Mouse (Mus musculus): ENCODE results near the gene Zbtb42. TPM values are rescaled to one million over a fixed set of nuclear protein-coding genes. Genes with fewer than 3 reads are reported as not detected.

Gene Zbtb42
- polyA plus RNA-seq, 1 experiment from 2014 or later: 1.8 TPM

GRCm38 (mm10) chr12:112721424-112722239, 43.0 kb downstream of the Zbtb42 start:
- Histone ChIP-seq H3K9me3 (replicated peaks) (no peaks in the 10 kb centered on the region), H3K9ac (replicated peaks) (peak overlapping the region; percentile 88), H3K36me3 (no peaks in the 10 kb centered on the region; the same call in 1 of the 2 replicates), H3K27ac (replicated peaks) (peak overlapping the region; percentile 75), H3K4me3 (replicated peaks) (peak overlapping the region; percentile 88), H3K4me2 (peak overlapping the region; percentile 89), H3K4me1 (peaks cover 48% of the 10 kb centered on the region), H3K27me3 (replicated peaks) (peaks cover 9% of the 10 kb centered on the region)
- WGBS: 2% methylated on average over 59 of the region's 69 CpGs
- peak; percentile 67 for ATAC-seq (ENCODE audit: low FRiP score)

- peaks cover 9% of the 10 kb centered on the region for H3K27me3 ChIP-seq (replicated peaks)
- H3K4me2 ChIP-seq: peak overlapping the region; percentile 89
- peak; percentile 58 for ATAC-seq (ENCODE audit: low FRiP score)
- WGBS: under 1% methylated on average over 60 of the region's 75 CpGs
- H3K27ac ChIP-seq (replicated peaks): peak overlapping the region; percentile 75
- H3K4me1 ChIP-seq: peaks cover 53% of the 10 kb centered on the region
- no peaks in the 10 kb centered on the region; the same call in 1 of the 2 replicates for H3K36me3 ChIP-seq
- peak overlapping the region; percentile 88 for H3K4me3 ChIP-seq (replicated peaks)
- peak overlapping the region; percentile 88 for H3K9ac ChIP-seq (replicated peaks)
- no peaks in the 10 kb centered on the region for H3K9me3 ChIP-seq (replicated peaks)
These were observed 43.8 kb downstream of the Zbtb42 start for GRCm38 (mm10) chr12:112722240-112723027.

DNA sequence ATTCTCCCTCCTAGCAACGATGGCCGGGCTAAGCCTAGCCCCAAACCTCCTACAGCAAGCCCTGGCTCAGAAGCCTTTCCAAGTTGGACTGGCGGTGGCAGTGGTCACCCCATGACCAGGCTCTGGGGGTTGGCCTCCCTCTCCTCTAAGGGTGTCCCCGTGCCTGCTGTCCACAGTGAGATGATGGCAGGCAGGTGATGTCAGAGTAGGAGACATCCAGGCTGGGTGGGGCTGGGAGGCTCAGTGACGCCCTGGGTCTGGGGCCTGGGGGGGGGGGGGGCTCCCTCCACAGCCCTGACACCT, 44.4 kb downstream of the Zbtb42 start:
- Histone ChIP-seq H3K9ac (replicated peaks) (peak overlapping the region; percentile 88), H3K4me2 (peak overlapping the region; percentile 89), H3K27ac (replicated peaks) (peak overlapping the region; percentile 75; the same call in 1 of the 2 replicates), H3K36me3 (peaks cover 4% of the 10 kb centered on the region; the same call in 1 of the 2 replicates), H3K4me1 (peaks cover 54% of the 10 kb centered on the region), H3K27me3 (replicated peaks) (peaks cover 9% of the 10 kb centered on the region), H3K9me3 (replicated peaks) (no peaks in the 10 kb centered on the region), H3K4me3 (replicated peaks) (peak overlapping the region; percentile 88)
- peak; percentile 13 for ATAC-seq (ENCODE audit: low FRiP score)
- 16% methylated on average over 5 of the region's 5 CpGs for WGBS

DNA sequence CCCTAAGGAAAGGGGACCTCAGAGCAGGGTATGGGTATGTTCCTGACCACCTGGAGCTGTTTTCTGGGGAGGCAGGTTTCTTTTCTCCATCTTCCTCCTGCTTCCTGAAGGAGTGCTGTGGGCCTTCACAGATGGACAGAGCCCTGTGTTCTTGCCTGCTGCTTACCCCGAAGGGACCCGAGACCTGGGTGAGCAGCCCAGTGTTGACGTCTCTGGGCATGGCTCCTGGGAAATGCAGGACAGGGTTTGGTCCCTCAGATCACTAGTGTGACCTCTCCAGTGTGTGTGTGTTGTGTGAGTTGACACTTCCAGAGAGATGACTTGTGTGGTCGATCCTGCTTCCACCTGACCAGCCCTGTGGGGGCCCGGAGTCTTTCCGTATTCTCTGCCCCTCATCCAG, 44.8 kb downstream of the Zbtb42 start:
- Histone ChIP-seq H3K4me3 (replicated peaks) (peak overlapping the region; percentile 88), H3K27me3 (replicated peaks) (peaks cover 9% of the 10 kb centered on the region), H3K27ac (replicated peaks) (0 out of 2 replicates have a peak overlapping the region, but pooled peaks have one; percentile 75), H3K9ac (replicated peaks) (peak overlapping the region; percentile 88), H3K36me3 (peaks cover 4% of the 10 kb centered on the region; the same call in 1 of the 2 replicates), H3K4me1 (peaks cover 54% of the 10 kb centered on the region), H3K9me3 (replicated peaks) (no peaks in the 10 kb centered on the region), H3K4me2 (peak overlapping the region; percentile 89)
- 92% methylated on average over 6 of the region's 6 CpGs for WGBS
- ATAC-seq (ENCODE audit: low FRiP score): no peak

- WGBS: 78% methylated on average over 11 of the region's 11 CpGs
- no peaks in the 10 kb centered on the region for H3K9me3 ChIP-seq (replicated peaks)
- peaks cover 9% of the 10 kb centered on the region for H3K27me3 ChIP-seq (replicated peaks)
- H3K4me2 ChIP-seq: peak overlapping the region; percentile 3; the same call in 1 of the 2 replicates
- peaks cover 4% of the 10 kb centered on the region; the same call in 1 of the 2 replicates for H3K36me3 ChIP-seq
- no peak overlapping the region for H3K27ac ChIP-seq (replicated peaks)
- no peak overlapping the region; the same call in 1 of the 2 replicates for H3K4me3 ChIP-seq (replicated peaks)
- no peak overlapping the region for H3K9ac ChIP-seq (replicated peaks)
- H3K4me1 ChIP-seq: peaks cover 54% of the 10 kb centered on the region
- ATAC-seq (ENCODE audit: low FRiP score): no peak
These were observed 45.6 kb downstream of the Zbtb42 start for GRCm38 (mm10) chr12:112724077-112724805.

DNA sequence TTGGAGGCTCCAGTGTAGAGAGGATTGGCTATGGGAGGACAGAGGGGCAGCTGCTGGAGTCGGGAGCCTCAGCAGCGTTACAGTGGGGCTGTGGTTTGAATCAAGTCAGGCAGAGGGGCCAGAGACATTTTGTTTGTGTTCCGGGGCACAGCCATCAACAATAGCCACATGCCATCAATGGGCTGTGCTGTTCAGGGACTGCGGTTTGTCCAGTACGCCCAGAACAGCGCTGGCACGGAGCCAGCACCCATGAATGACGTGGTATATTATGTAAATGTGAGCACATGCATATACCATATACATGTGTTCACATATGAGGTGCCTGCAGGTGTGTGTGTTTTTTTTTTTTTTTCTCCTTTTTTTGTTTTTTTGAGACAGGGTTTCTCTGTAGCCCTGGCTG, 49.2 kb downstream of the Zbtb42 start:
- 60% methylated on average over 8 of the region's 8 CpGs for WGBS
- peaks cover 39% of the 10 kb centered on the region for H3K4me1 ChIP-seq
- H3K4me2 ChIP-seq: no peak overlapping the region
- H3K4me3 ChIP-seq (replicated peaks): no peak overlapping the region
- H3K27ac ChIP-seq (replicated peaks): no peak overlapping the region
- H3K9ac ChIP-seq (replicated peaks): no peak overlapping the region
- no peaks in the 10 kb centered on the region for H3K9me3 ChIP-seq (replicated peaks)
- no peak for ATAC-seq (ENCODE audit: low FRiP score)
- no peaks in the 10 kb centered on the region for H3K27me3 ChIP-seq (replicated peaks)
- peaks cover 23% of the 10 kb centered on the region for H3K36me3 ChIP-seq

- WGBS: 89% methylated on average over 14 of the region's 14 CpGs
- Histone ChIP-seq H3K4me3 (replicated peaks) (no peak overlapping the region), H3K4me1 (peaks cover 11% of the 10 kb centered on the region), H3K36me3 (peaks cover 53% of the 10 kb centered on the region), H3K4me2 (no peak overlapping the region), H3K9me3 (replicated peaks) (no peaks in the 10 kb centered on the region), H3K27me3 (replicated peaks) (no peaks in the 10 kb centered on the region), H3K9ac (replicated peaks) (no peak overlapping the region), H3K27ac (replicated peaks) (no peak overlapping the region)
- no peak for ATAC-seq (ENCODE audit: low FRiP score)
These were observed 52.2 kb downstream of the Zbtb42 start for GRCm38 (mm10) chr12:112730808-112731207.

Small RNA genes lying within 50 kb of the gene (microRNA-seq; reads per million reads assigned to microRNA genes)
- not detected for gene Mir6939

Other genes with a start within 250 kb of the Zbtb42 start
- 0.06 and 0.20 TPM in 2 replicates for gene A530016L24Rik, start 189.4 kb upstream of the Zbtb42 start, polyA plus RNA-seq (2015; fragmentation: Nextera tagmentation; extraction: Ambion mirVana)
- 69.0 and 84.0 TPM in 2 replicates for gene Tmem179, start 162.1 kb upstream of the Zbtb42 start, polyA plus RNA-seq (2015; fragmentation: Nextera tagmentation; extraction: Ambion mirVana)
- gene Inf2, start 90.0 kb upstream of the Zbtb42 start, polyA plus RNA-seq (2015; fragmentation: Nextera tagmentation; extraction: Ambion mirVana): 1.7 and 2.5 TPM in 2 replicates
- gene Adssl1, start 58.8 kb upstream of the Zbtb42 start, polyA plus RNA-seq (2015; fragmentation: Nextera tagmentation; extraction: Ambion mirVana): 7.6 and 8.6 TPM in 2 replicates
- gene Siva1, start 34.1 kb upstream of the Zbtb42 start, polyA plus RNA-seq (2015; fragmentation: Nextera tagmentation; extraction: Ambion mirVana): 48.0 and 96.7 TPM in 2 replicates
- gene Akt1, start 3.9 kb upstream of the Zbtb42 start, polyA plus RNA-seq (2015; fragmentation: Nextera tagmentation; extraction: Ambion mirVana): 70.5 and 120 TPM in 2 replicates
- gene Cep170b, start 41.6 kb downstream of the Zbtb42 start, polyA plus RNA-seq (2015; fragmentation: Nextera tagmentation; extraction: Ambion mirVana): 34.7 and 43.3 TPM in 2 replicates
- gene Pld4, start 81.8 kb downstream of the Zbtb42 start, polyA plus RNA-seq (2015; fragmentation: Nextera tagmentation; extraction: Ambion mirVana): 8.4 and 42.0 TPM in 2 replicates
- 4.5 and 5.7 TPM in 2 replicates for gene Ahnak2, start 123.8 kb downstream of the Zbtb42 start, polyA plus RNA-seq (2015; fragmentation: Nextera tagmentation; extraction: Ambion mirVana)
- 19.6 and 21.1 TPM in 2 replicates for gene Clba1, start 130.1 kb downstream of the Zbtb42 start, polyA plus RNA-seq (2015; fragmentation: Nextera tagmentation; extraction: Ambion mirVana)
- gene Cdca4, start 150.6 kb downstream of the Zbtb42 start, polyA plus RNA-seq (2015; fragmentation: Nextera tagmentation; extraction: Ambion mirVana): 30.3 and 48.6 TPM in 2 replicates
- 0.08 and 2.8 TPM in 2 replicates for gene Gpr132, start 189.4 kb downstream of the Zbtb42 start, polyA plus RNA-seq (2015; fragmentation: Nextera tagmentation; extraction: Ambion mirVana)